Mouse (Mus musculus): ENCODE data around the gene Cnksr2.

Cnksr2 gene

GRCm38 (mm10) chrX:158043057-158043843, at the start of gene Cnksr2:
TSS of gene Cnksr2 (minus strand) at chrX:158043294.
- ATAC-seq (ENCODE audit: low TSS enrichment), result peak; percentile 72

GRCm38 (mm10) chrX:158043844-158044140, 698 bp upstream of the Cnksr2 start:
- ATAC-seq (ENCODE audit: low TSS enrichment), result peak; percentile 41

- peak; percentile 12; the same call in 1 of the 2 replicates for ATAC-seq (ENCODE audit: low TSS enrichment)
These were observed 638 bp downstream of the Cnksr2 start for GRCm38 (mm10) chrX:158042255-158043056.

- ATAC-seq (ENCODE audit: low TSS enrichment), result peak; percentile 14; the same call in 1 of the 2 replicates
These were observed 1.4 kb downstream of the Cnksr2 start for GRCm38 (mm10) chrX:158041703-158042102.

- ATAC-seq (ENCODE audit: low TSS enrichment), result peak; percentile 55; the same call in 1 of the 2 replicates
These were observed 91.4 kb downstream of the Cnksr2 start for GRCm38 (mm10) chrX:157951698-157952097.

GRCm38 (mm10) chrX:157949256-157949655, 93.8 kb downstream of the Cnksr2 start:
- no peak for ATAC-seq (ENCODE audit: low TSS enrichment)

- no peak for ATAC-seq (ENCODE audit: low TSS enrichment)
These were observed 98.0 kb downstream of the Cnksr2 start for GRCm38 (mm10) chrX:157945121-157945520.

GRCm38 (mm10) chrX:157936611-157937010, 106.5 kb downstream of the Cnksr2 start:
- ATAC-seq (ENCODE audit: low TSS enrichment), result no peak

GRCm38 (mm10) chrX:157920093-157920492, 123.0 kb downstream of the Cnksr2 start:
- no peak for ATAC-seq (ENCODE audit: low TSS enrichment)

GRCm38 (mm10) chrX:157829983-157830382, 213.1 kb downstream of the Cnksr2 start:
- ATAC-seq (ENCODE audit: low TSS enrichment), result peak; percentile 26

- ATAC-seq (ENCODE audit: low TSS enrichment), result no peak
These were observed 224.2 kb downstream of the Cnksr2 start for GRCm38 (mm10) chrX:157818921-157819260.

GRCm38 (mm10) chrX:157818207-157818920, 224.7 kb downstream of the Cnksr2 start, which contains the start of gene Klhl34:
TSS of gene Klhl34 (plus strand) at chrX:157818435.
- ATAC-seq (ENCODE audit: low TSS enrichment), result peak; percentile 11; the same call in 1 of the 2 replicates

- peak; percentile 16 for ATAC-seq (ENCODE audit: low TSS enrichment)
These were observed 225.4 kb downstream of the Cnksr2 start for GRCm38 (mm10) chrX:157817571-157818206.

GRCm38 (mm10) chrX:157809721-157810120, 233.4 kb downstream of the Cnksr2 start:
- ATAC-seq (ENCODE audit: low TSS enrichment), result no peak

GRCm38 (mm10) chrX:157801669-157802068, 241.4 kb downstream of the Cnksr2 start:
- ATAC-seq (ENCODE audit: low TSS enrichment), result no peak
